Mouse (Mus musculus) hindbrain, embryonic 14.5 days (tissue): Measurements from ENCODE around the gene Ralgds. TPM values are rescaled to one million over a fixed set of nuclear protein-coding genes. Genes with fewer than 3 reads are reported as not detected.

Source experiments
- ATAC-seq: fragments of 200-750 bp; cut with Nextera tagmentation; 2 replicates; pipeline ENCODE4 v1.8.0; 2017; ENCODE audit warnings: moderate number of reproducible peaks, mild to moderate bottlenecking, moderate TSS enrichment, moderate library complexity; ENCODE audit not compliant: low FRiP score
- DNase-seq: peaks from one replicate; pipeline ENCODE4 v3.0.0-alpha.2; 2015; ENCODE audit warnings: low spot score
- H3K27ac ChIP-seq: fragments of 300-500 bp; sonication (generic); 2 replicates; pipeline ENCODE4 v1.5.1; 2014; ENCODE audit warnings: mild to moderate bottlenecking, moderate library complexity
- H3K27me3 ChIP-seq: fragments of 300-500 bp; sonication (generic); 2 replicates; pipeline ENCODE4 v1.6.1; 2014; ENCODE audit warnings: mild to moderate bottlenecking, low read length, mixed read lengths; ENCODE audit not compliant: control insufficient read depth, insufficient read depth
- H3K36me3 ChIP-seq: fragments of 300-500 bp; sonication (generic); replicated peaks from 2 replicates; pipeline ENCODE4 v1.6.1; 2014; ENCODE audit not compliant: control insufficient read depth, insufficient read depth
- H3K4me1 ChIP-seq: fragments of 300-500 bp; sonication (generic); replicated peaks from 2 replicates; pipeline ENCODE4 v1.6.1; 2014; ENCODE audit warnings: antibody characterized with exemption, low read length, mixed read lengths; ENCODE audit not compliant: control insufficient read depth, insufficient read depth
- H3K4me2 ChIP-seq: fragments of 300-500 bp; sonication (generic); replicated peaks from 2 replicates; pipeline ENCODE4 v1.6.1; 2014; ENCODE audit warnings: mild to moderate bottlenecking, moderate library complexity
- H3K4me3 ChIP-seq: fragments of 300-500 bp; sonication (generic); replicated peaks from 2 replicates; pipeline ENCODE4 v1.5.1; 2014; ENCODE audit warnings: mild to moderate bottlenecking, low read length
- H3K9ac ChIP-seq: fragments of 300-500 bp; sonication (generic); 2 replicates; pipeline ENCODE4 v1.6.1; 2014
- H3K9me3 ChIP-seq: fragments of 300-500 bp; sonication (generic); 2 replicates; pipeline ENCODE4 v1.6.1; 2016; ENCODE audit warnings: low read length; ENCODE audit not compliant: control insufficient read depth
- WGBS: fragments of 180-500 bp; shearing (Covaris S2); extraction: QIAGEN DNeasy Blood & Tissue Kit; methylation state at CpG from one replicate; pipeline ENCODE4 v1.1.7; 2014; 5-methylcytosine and 5-hydroxymethylcytosine counted together
- polyA plus RNA-seq: library from polyadenylated mRNA; unstranded; fragments of >200 nt; fragmentation: Nextera tagmentation; extraction: Ambion mirVana; gene quantifications from 2 replicates; pipeline ENCODE4 v1.2.1, GENCODE M21; 2014

Gene Ralgds
- polyA plus RNA-seq, 1 experiment from 2014 or later, result 92.9 TPM

- Histone ChIP-seq H3K27me3 (no peaks in the 10 kb centered on the region), H3K9me3 (no peaks in the 10 kb centered on the region), H3K27ac (no peak overlapping the region), H3K4me1 (peaks cover 19% of the 10 kb centered on the region), H3K4me3 (no peak overlapping the region), H3K4me2 (no peak overlapping the region), H3K36me3 (no peaks in the 10 kb centered on the region), H3K9ac (no peak overlapping the region)
- DNase-seq, result peak; percentile 86
- 20% methylated on average over 6 of the region's 6 CpGs for WGBS
- ATAC-seq, result no peak
Observed at GRCm38 (mm10) chr2:28585043-28585571, 72.2 kb downstream of the Ralgds start.

GRCm38 (mm10) chr2:28585730-28586129, 72.8 kb downstream of the Ralgds start:
- H3K4me1 ChIP-seq, result peaks cover 19% of the 10 kb centered on the region
- H3K4me2 ChIP-seq, result no peak overlapping the region
- H3K27ac ChIP-seq, result no peak overlapping the region
- H3K9ac ChIP-seq, result no peak overlapping the region
- 50% methylated on average over 2 of the region's 2 CpGs for WGBS
- no peak overlapping the region for H3K4me3 ChIP-seq
- no peak for DNase-seq
- ATAC-seq, result no peak
- no peaks in the 10 kb centered on the region for H3K9me3 ChIP-seq
- no peaks in the 10 kb centered on the region for H3K27me3 ChIP-seq
- H3K36me3 ChIP-seq, result no peaks in the 10 kb centered on the region

GRCm38 (mm10) chr2:28588574-28588973, 75.6 kb downstream of the Ralgds start:
- DNase-seq, result no peak
- no peak overlapping the region for H3K27ac ChIP-seq
- WGBS, result 32% methylated on average over 1 of the region's 1 CpGs

GRCm38 (mm10) chr2:28591479-28591878, 78.6 kb downstream of the Ralgds start:
- Histone ChIP-seq H3K9ac (no peak overlapping the region), H3K4me3 (no peak overlapping the region), H3K9me3 (no peaks in the 10 kb centered on the region), H3K4me1 (no peaks in the 10 kb centered on the region), H3K27me3 (no peaks in the 10 kb centered on the region), H3K36me3 (no peaks in the 10 kb centered on the region), H3K4me2 (no peak overlapping the region), H3K27ac (no peak overlapping the region)
- DNase-seq (no peak), ATAC-seq (no peak)
- WGBS, result 81% methylated on average over 2 of the region's 2 CpGs

More at GRCm38 (mm10) chr2:28588574-28588973, 75.6 kb downstream of the Ralgds start:
- Histone ChIP-seq H3K27me3 (no peaks in the 10 kb centered on the region), H3K9me3 (no peaks in the 10 kb centered on the region), H3K4me3 (no peak overlapping the region), H3K4me2 (no peak overlapping the region), H3K36me3 (no peaks in the 10 kb centered on the region), H3K4me1 (peaks cover 4% of the 10 kb centered on the region), H3K9ac (no peak overlapping the region)
- no peak for ATAC-seq

- DNase-seq (peak; percentile 54), ATAC-seq (no peak)
- no peaks in the 10 kb centered on the region for H3K4me1 ChIP-seq
- H3K9ac ChIP-seq, result no peak overlapping the region
- H3K4me3 ChIP-seq, result no peak overlapping the region
- no peaks in the 10 kb centered on the region for H3K27me3 ChIP-seq
- no peaks in the 10 kb centered on the region for H3K9me3 ChIP-seq
- no peak overlapping the region for H3K4me2 ChIP-seq
- no peaks in the 10 kb centered on the region for H3K36me3 ChIP-seq
- no peak overlapping the region for H3K27ac ChIP-seq
- 9% methylated on average over 15 of the region's 15 CpGs for WGBS
Observed at GRCm38 (mm10) chr2:28592809-28593208, 79.9 kb downstream of the Ralgds start.

GRCm38 (mm10) chr2:28596021-28596420, 83.1 kb downstream of the Ralgds start:
- 79% methylated on average over 7 of the region's 7 CpGs for WGBS
- Histone ChIP-seq H3K27me3 (no peaks in the 10 kb centered on the region), H3K36me3 (no peaks in the 10 kb centered on the region), H3K4me1 (no peaks in the 10 kb centered on the region), H3K9ac (no peak overlapping the region), H3K9me3 (no peaks in the 10 kb centered on the region), H3K4me3 (no peak overlapping the region), H3K27ac (no peak overlapping the region), H3K4me2 (no peak overlapping the region)
- DNase-seq (no peak), ATAC-seq (no peak)

- no peaks in the 10 kb centered on the region for H3K27me3 ChIP-seq
- H3K4me3 ChIP-seq, result no peak overlapping the region
- H3K4me2 ChIP-seq, result no peak overlapping the region
- WGBS, result 87% methylated on average over 7 of the region's 7 CpGs
- DNase-seq (no peak), ATAC-seq (no peak)
- H3K9me3 ChIP-seq, result no peaks in the 10 kb centered on the region
- no peaks in the 10 kb centered on the region for H3K36me3 ChIP-seq
- H3K4me1 ChIP-seq, result no peaks in the 10 kb centered on the region
- H3K9ac ChIP-seq, result no peak overlapping the region
- H3K27ac ChIP-seq, result no peak overlapping the region
Observed at GRCm38 (mm10) chr2:28596998-28597397, 84.1 kb downstream of the Ralgds start.

- no peaks in the 10 kb centered on the region for H3K9me3 ChIP-seq
- ATAC-seq (no peak), DNase-seq (no peak)
- H3K36me3 ChIP-seq, result no peaks in the 10 kb centered on the region
- no peak overlapping the region for H3K4me3 ChIP-seq
- no peak overlapping the region for H3K27ac ChIP-seq
- no peaks in the 10 kb centered on the region for H3K27me3 ChIP-seq
- H3K9ac ChIP-seq, result no peak overlapping the region
- H3K4me1 ChIP-seq, result no peaks in the 10 kb centered on the region
- no peak overlapping the region for H3K4me2 ChIP-seq
- 72% methylated on average over 7 of the region's 7 CpGs for WGBS
Observed at GRCm38 (mm10) chr2:28597733-28598547, 85.0 kb downstream of the Ralgds start.

- H3K36me3 ChIP-seq, result no peaks in the 10 kb centered on the region
- H3K4me1 ChIP-seq, result no peaks in the 10 kb centered on the region
- no peak overlapping the region for H3K27ac ChIP-seq
- DNase-seq (no peak), ATAC-seq (no peak)
- no peaks in the 10 kb centered on the region for H3K27me3 ChIP-seq
- no peak overlapping the region for H3K4me3 ChIP-seq
- H3K9me3 ChIP-seq, result no peaks in the 10 kb centered on the region
- H3K9ac ChIP-seq, result no peak overlapping the region
- WGBS, result 75% methylated on average over 12 of the region's 12 CpGs
- H3K4me2 ChIP-seq, result no peak overlapping the region
Observed at GRCm38 (mm10) chr2:28598692-28599568, 86.0 kb downstream of the Ralgds start.
